Mouse (Mus musculus) limb, embryonic 11.5 days (tissue): ENCODE data around the gene Gm4141. TPM values are rescaled to one million over a fixed set of nuclear protein-coding genes. Genes with fewer than 3 reads are reported as not detected.
"Not testable (repeated sequence)": the region's sequence is repeated elsewhere in the genome, so short reads cannot be mapped to it uniquely, and the experiment has no call there.

Source experiments
- ATAC-seq: fragments of 200-750 bp; cut with Nextera tagmentation; 2 replicates; pipeline ENCODE4 v1.8.0; 2017; ENCODE audit warnings: low read depth; ENCODE audit not compliant: insufficient number of reproducible peaks, low FRiP score, low TSS enrichment
- DNase-seq: peaks from one replicate; pipeline ENCODE4 v3.0.0-alpha.2; 2015; ENCODE audit warnings: low spot score
- H3K27ac ChIP-seq: fragments of 300-500 bp; sonication (generic); replicated peaks from 2 replicates; pipeline ENCODE4 v1.5.1; 2014; ENCODE audit warnings: low read depth, mild to moderate bottlenecking, low read length
- H3K27me3 ChIP-seq: fragments of 300-500 bp; sonication (generic); 2 replicates; pipeline ENCODE4 v1.6.1; 2014; ENCODE audit warnings: mild to moderate bottlenecking, low read length, mixed read lengths; ENCODE audit not compliant: control insufficient read depth, insufficient read depth
- H3K36me3 ChIP-seq: fragments of 300-500 bp; sonication (generic); 2 replicates; pipeline ENCODE4 v1.6.1; 2014; ENCODE audit warnings: mild to moderate bottlenecking, low read length, moderate library complexity, mixed read lengths; ENCODE audit not compliant: control insufficient read depth, insufficient read depth
- H3K4me1 ChIP-seq: fragments of 300-500 bp; sonication (generic); 2 replicates; pipeline ENCODE4 v1.6.1; 2014; ENCODE audit warnings: low read length, mixed read lengths; ENCODE audit not compliant: control insufficient read depth, insufficient read depth
- H3K4me2 ChIP-seq: fragments of 300-500 bp; sonication (generic); 2 replicates; pipeline ENCODE4 v1.6.1; 2014; ENCODE audit warnings: low read depth, mild to moderate bottlenecking, moderate library complexity; ENCODE audit not compliant: severe bottlenecking
- H3K4me3 ChIP-seq: fragments of 300-500 bp; sonication (generic); 2 replicates; pipeline ENCODE4 v1.5.1; 2014; ENCODE audit warnings: low read depth, low read length
- H3K9ac ChIP-seq: fragments of 300-500 bp; sonication (generic); 2 replicates; pipeline ENCODE4 v1.6.1; 2014; ENCODE audit warnings: mild to moderate bottlenecking, low read length
- H3K9me3 ChIP-seq: fragments of 300-500 bp; sonication (generic); 2 replicates; pipeline ENCODE4 v1.6.1; 2016; ENCODE audit warnings: low read length; ENCODE audit not compliant: control insufficient read depth
- WGBS: fragments of 180-500 bp; shearing (Covaris S2); extraction: QIAGEN DNeasy Blood & Tissue Kit; methylation state at CpG from one replicate; pipeline ENCODE4 v1.1.7; 2014; 5-methylcytosine and 5-hydroxymethylcytosine counted together
- polyA plus RNA-seq: library from polyadenylated mRNA; unstranded; fragments of >200 nt; fragmentation: Nextera tagmentation; extraction: Ambion mirVana; gene quantifications from 2 replicates; pipeline ENCODE4 v1.2.1, GENCODE M21; 2014

Gm4141 gene
- polyA plus RNA-seq: not detected in 2 replicates

GRCm38 (mm10) chr7:20576141-20576540 is at the start of gene Gm4141:
Gm4141 (minus strand) TSS chr7:20576241.
- H3K36me3 ChIP-seq, H3K4me2 ChIP-seq, DNase-seq, H3K4me3 ChIP-seq, H3K27me3 ChIP-seq, H3K9me3 ChIP-seq, H3K9ac ChIP-seq, H3K4me1 ChIP-seq, H3K27ac ChIP-seq, ATAC-seq: not testable (repeated sequence)
- WGBS: no CpG with 5 or more reads among the region's 3 CpGs

GRCm38 (mm10) chr7:20598921-20599320 is 22.9 kb upstream of the Gm4141 start, which contains the start of gene Gm4513:
Gm4513 (minus strand) TSS chr7:20599021.
- H3K9me3 ChIP-seq, ATAC-seq, H3K36me3 ChIP-seq, H3K4me1 ChIP-seq, H3K4me2 ChIP-seq, H3K27ac ChIP-seq, H3K27me3 ChIP-seq, H3K9ac ChIP-seq, H3K4me3 ChIP-seq, DNase-seq: not testable (repeated sequence)
- 63% methylated on average over 3 of the region's 5 CpGs for WGBS

GRCm38 (mm10) chr7:20545657-20546056 is 30.4 kb downstream of the Gm4141 start, which contains the start of gene Gm5726:
Gm5726 (minus strand) TSS chr7:20545757.
- WGBS: no CpG with 5 or more reads among the region's 1 CpGs
- not testable (repeated sequence) for H3K4me1 ChIP-seq, H3K9ac ChIP-seq, H3K27me3 ChIP-seq, ATAC-seq, H3K36me3 ChIP-seq, H3K4me2 ChIP-seq, H3K9me3 ChIP-seq, DNase-seq, H3K27ac ChIP-seq, H3K4me3 ChIP-seq

- not testable (repeated sequence) for H3K27ac ChIP-seq, H3K9me3 ChIP-seq, H3K27me3 ChIP-seq, H3K36me3 ChIP-seq, H3K4me1 ChIP-seq, DNase-seq, H3K4me3 ChIP-seq, ATAC-seq, H3K9ac ChIP-seq, H3K4me2 ChIP-seq
- WGBS: no CpG with 5 or more reads among the region's 3 CpGs
These were observed 42.5 kb downstream of the Gm4141 start, which contains the start of gene Vmn1r104 for GRCm38 (mm10) chr7:20533537-20533936. Vmn1r104 (plus strand) TSS chr7:20533837.

Other genes with a start within 250 kb of the Gm4141 start
- gene Gm4133, start 242.2 kb downstream of the Gm4141 start, polyA plus RNA-seq: not detected in 2 replicates
- gene Gm5728, start 200.8 kb downstream of the Gm4141 start, polyA plus RNA-seq: not detected in 2 replicates
- not detected in 2 replicates for gene Vmn1r100, start 158.3 kb downstream of the Gm4141 start, polyA plus RNA-seq
- not detected in 2 replicates for gene Vmn1r101, start 133.6 kb downstream of the Gm4141 start, polyA plus RNA-seq
- gene Gm10670, start 101.3 kb downstream of the Gm4141 start, polyA plus RNA-seq: not detected in 2 replicates
- not detected in 2 replicates for gene Vmn1r103, start 65.7 kb downstream of the Gm4141 start, polyA plus RNA-seq
- not detected in 2 replicates for gene Vmn1r104, start 42.4 kb downstream of the Gm4141 start, polyA plus RNA-seq
- not detected in 2 replicates for gene Gm5726, start 30.5 kb downstream of the Gm4141 start, polyA plus RNA-seq
- gene Gm4513, start 22.8 kb upstream of the Gm4141 start, polyA plus RNA-seq: not detected in 2 replicates
- not detected in 2 replicates for gene Vmn1r107, start 92.7 kb upstream of the Gm4141 start, polyA plus RNA-seq
- not detected in 2 replicates for gene Vmn1r111, start 127.0 kb upstream of the Gm4141 start, polyA plus RNA-seq
- gene Gm10668, start 154.4 kb upstream of the Gm4141 start, polyA plus RNA-seq: not detected in 2 replicates
- gene Vmn1r112, start 194.9 kb upstream of the Gm4141 start, polyA plus RNA-seq: not detected in 2 replicates
- not detected in 2 replicates for gene Vmn1r113, start 211.0 kb upstream of the Gm4141 start, polyA plus RNA-seq
- not detected in 2 replicates for gene Vmn1r114, start 235.9 kb upstream of the Gm4141 start, polyA plus RNA-seq